Comparison of ENCODE assay signal across 23 mouse cellular contexts in genomic region chr12:70940806-70941205, GRCm38 (mm10). TPM values are rescaled to one million over a fixed set of nuclear protein-coding genes. Genes with fewer than 3 reads are reported as not detected.
DNase-seq lines count a peak whose midpoint lies in the region; ATAC-seq and TF ChIP-seq lines count a peak whose summit lies in the region.
"Had no signal": no experiment of that assay in that cellular context is flagged by ENCODE, and none has a peak within 500 bp of the region (broad histone marks: within the 10 kb centered on the region; RNA-seq: fewer than 3 reads in every experiment).

No protein-coding gene starts in this region.

- H3K9me3 ChIP-seq in forebrain, embryonic 16.5 days (ENCODE audit: control insufficient read depth, low read length), result no peaks in the 10 kb centered on the region
- H3K9me3 ChIP-seq: embryonic facial prominence, embryonic 10.5 days; heart, embryonic 10.5 days; kidney, embryonic 15.5 days had no signal

- no peak for TF ChIP-seq POLR2A in thymus, adult 2 months (IDR thresholded peaks at IDR 0.05; ENCODE audit: control insufficient read depth, extremely low read depth, insufficient read depth, low read length, poor library complexity)

- TF ChIP-seq CTCF in thymus, adult 2 months (IDR thresholded peaks at IDR 0.05; ENCODE audit: borderline replicate concordance, control insufficient read depth, extremely low read depth, insufficient read depth, low read length, poor library complexity), result no peak

- no peaks in the 10 kb centered on the region for H3K27me3 ChIP-seq in thymus, adult 2 months (ENCODE audit: control insufficient read depth, insufficient read depth, low read length)
- no peaks in the 10 kb centered on the region for H3K27me3 ChIP-seq in forebrain, embryonic 16.5 days (replicated peaks; ENCODE audit: control insufficient read depth, insufficient read depth, low read length)
- H3K27me3 ChIP-seq: kidney, embryonic 15.5 days had no signal

- intact Hi-C loops in gastrocnemius, postnatal 36 days (cut with DNase I), result no loop called here

- ATAC-seq in CD4-positive, CD25-positive, alpha-beta regulatory T cell, adult 4 months, result peak; percentile 20
- peak; percentile 33 for ATAC-seq in activated CD4-positive, CD25-positive, alpha-beta regulatory T cell, adult 4 months
- no peak for ATAC-seq in forebrain, embryonic 16.5 days
- ATAC-seq: hindbrain, embryonic 16.5 days; intestine, postnatal 0 days; liver, postnatal 0 days; lung, postnatal 0 days had no signal

- H3K4me2 ChIP-seq in forebrain, embryonic 16.5 days (ENCODE audit: low read length), result no peak overlapping the region
- H3K4me2 ChIP-seq: kidney, embryonic 15.5 days; liver, embryonic 11.5 days; midbrain, embryonic 11.5 days had no signal

- peaks cover 15% of the 10 kb centered on the region for H3K36me3 ChIP-seq in thymus, adult 2 months (ENCODE audit: control insufficient read depth, insufficient read depth, low read length)
- H3K36me3 ChIP-seq in forebrain, embryonic 16.5 days (ENCODE audit: control insufficient read depth, insufficient read depth), result peaks cover 9% of the 10 kb centered on the region

- H3K27ac ChIP-seq in thymus, adult 2 months (ENCODE audit: control insufficient read depth, insufficient read depth, low read length), result no peak overlapping the region
- no peak overlapping the region for H3K27ac ChIP-seq in forebrain, embryonic 16.5 days (ENCODE audit: low read length)
- H3K27ac ChIP-seq: embryonic facial prominence, embryonic 10.5 days; heart, embryonic 10.5 days; kidney, embryonic 15.5 days had no signal

- no peak overlapping the region for H3K4me3 ChIP-seq in thymus, adult 2 months (ENCODE audit: control insufficient read depth, insufficient read depth, low read length)
- no peak overlapping the region for H3K4me3 ChIP-seq in forebrain, embryonic 16.5 days (replicated peaks; ENCODE audit: low read length)
- H3K4me3 ChIP-seq: embryonic facial prominence, embryonic 10.5 days; heart, embryonic 10.5 days; kidney, embryonic 15.5 days had no signal

- WGBS in thymus, adult 2 months, result 18% methylated on average over 7 of the region's 7 CpGs
- WGBS in forebrain, embryonic 16.5 days, result 99% methylated on average over 7 of the region's 7 CpGs

- peak; percentile 73 for DNase-seq in thymus, adult 2 months
- peak; percentile 72 for DNase-seq in thymus, postnatal 4 days
- no peak for DNase-seq in gastrocnemius, postnatal 36 days
- DNase-seq in liver, result no peak
- DNase-seq: adrenal gland, adult 2 months; cerebellum, adult 11-12 months; cerebellum, postnatal 10 days; heart, postnatal 4 days; kidney, postnatal 36 days; layer of hippocampus, postnatal 36 days; liver, postnatal 0 days; right cerebral cortex, postnatal 25 days had no signal

- no peak overlapping the region for H3K9ac ChIP-seq in forebrain, embryonic 16.5 days (replicated peaks; ENCODE audit: low read depth, low read length)
- H3K9ac ChIP-seq: kidney, embryonic 15.5 days; liver, postnatal 0 days had no signal

- H3K4me1 ChIP-seq in thymus, adult 2 months (replicated peaks; ENCODE audit: control insufficient read depth, insufficient read depth, low read length), result 0 out of 2 replicates have a peak, but pooled peaks cover 2% of the 10 kb centered on the region
- H3K4me1 ChIP-seq in forebrain, embryonic 16.5 days (replicated peaks; ENCODE audit: control insufficient read depth, insufficient read depth, low read length), result peaks cover 9% of the 10 kb centered on the region

RNA-seq across cellular contexts. Expression of gene Actr10, which starts 3.1 kb away (rescaled TPM):
- polyA plus RNA-seq in CD4-positive, CD25-positive, alpha-beta regulatory T cell, adult 4 months (2017; shearing (Covaris generic)), result 100 to 1,000 TPM; 223 to 263 TPM
- polyA plus RNA-seq in activated CD4-positive, CD25-positive, alpha-beta regulatory T cell, adult 4 months (2017; shearing (Covaris generic)), result 100 to 1,000 TPM; 216 to 267 TPM
- polyA plus RNA-seq in thymus, adult 2 months (2012; rRNA removed), result 39.0 and 41.8 TPM in 2 replicates
- polyA plus RNA-seq in forebrain, embryonic 16.5 days (2015; fragmentation: Nextera tagmentation; extraction: Ambion mirVana), result 199 and 240 TPM in 2 replicates
- total RNA-seq in gastrocnemius, postnatal 36 days (2021), result 10 to 100 TPM; 88.1 to 92.1 TPM

RNA-seq across cellular contexts. Expression of gene Psma3, which starts 33.6 kb away (rescaled TPM):
- 100 to 1,000 TPM; 319 to 401 TPM for polyA plus RNA-seq in CD4-positive, CD25-positive, alpha-beta regulatory T cell, adult 4 months (2017; shearing (Covaris generic))
- polyA plus RNA-seq in activated CD4-positive, CD25-positive, alpha-beta regulatory T cell, adult 4 months (2017; shearing (Covaris generic)), result 100 to 1,000 TPM; 350 to 389 TPM
- polyA plus RNA-seq in thymus, adult 2 months (2012; rRNA removed), result 28.2 and 35.6 TPM in 2 replicates
- 575 and 587 TPM in 2 replicates for polyA plus RNA-seq in forebrain, embryonic 16.5 days (2015; fragmentation: Nextera tagmentation; extraction: Ambion mirVana)
- 100 to 1,000 TPM; 278 to 296 TPM for total RNA-seq in gastrocnemius, postnatal 36 days (2021)

Comparison
In these comparisons a context has a peak if more than half of its experiments do, and no peak if none do; other contexts are left out.
1. DNase-seq: peak in thymus, adult 2 months (single experiment) and thymus, postnatal 4 days (single experiment); none in gastrocnemius, postnatal 36 days (0 of 2) and liver (single experiment).